Mouse (Mus musculus): ENCODE data around the gene 9130019O22Rik. TPM values are rescaled to one million over a fixed set of nuclear protein-coding genes. Genes with fewer than 3 reads are reported as not detected.
"Not testable (repeated sequence)": the region's sequence is repeated elsewhere in the genome, so short reads cannot be mapped to it uniquely, and the experiment has no call there.

9130019O22Rik gene
- polyA plus RNA-seq, 1 experiment from 2014 or later: 3.9 TPM

- Histone ChIP-seq H3K27me3 (replicated peaks; ENCODE audit: control insufficient read depth, insufficient read depth, low read length) (no peaks in the 10 kb centered on the region), H3K9ac (ENCODE audit: low read depth, low read length) (no peak overlapping the region), H3K27ac (ENCODE audit: low read depth, low read length) (no peak overlapping the region), H3K4me3 (ENCODE audit: low read length) (no peak overlapping the region), H3K4me1 (ENCODE audit: control insufficient read depth, insufficient read depth, low read depth, low read length) (peaks cover 10% of the 10 kb centered on the region), H3K9me3 (ENCODE audit: control insufficient read depth, low read length) (no peaks in the 10 kb centered on the region), H3K36me3 (ENCODE audit: control insufficient read depth, insufficient read depth, low read length) (no peaks in the 10 kb centered on the region), H3K4me2 (ENCODE audit: low read length) (no peak overlapping the region)
- no peak for ATAC-seq
- WGBS: 80% methylated on average over 7 of the region's 7 CpGs
Observed at GRCm38 (mm10) chr7:127390306-127390705, 3.3 kb upstream of the 9130019O22Rik start.

- not testable (repeated sequence) for ATAC-seq; H3K4me1 ChIP-seq (ENCODE audit: control insufficient read depth, insufficient read depth, low read depth, low read length); H3K27ac ChIP-seq (ENCODE audit: low read depth, low read length); H3K9ac ChIP-seq (ENCODE audit: low read depth, low read length); H3K27me3 ChIP-seq (replicated peaks; ENCODE audit: control insufficient read depth, insufficient read depth, low read length); H3K36me3 ChIP-seq (ENCODE audit: control insufficient read depth, insufficient read depth, low read length); H3K4me2 ChIP-seq (ENCODE audit: low read length); H3K9me3 ChIP-seq (ENCODE audit: control insufficient read depth, low read length); H3K4me3 ChIP-seq (ENCODE audit: low read length)
Observed at GRCm38 (mm10) chr7:127388201-127388600, 1.2 kb upstream of the 9130019O22Rik start.

GRCm38 (mm10) chr7:127385560-127385959 lies 1.4 kb downstream of the 9130019O22Rik start:
- H3K4me1 ChIP-seq (ENCODE audit: control insufficient read depth, insufficient read depth, low read depth, low read length); H3K4me3 ChIP-seq (ENCODE audit: low read length); H3K27me3 ChIP-seq (replicated peaks; ENCODE audit: control insufficient read depth, insufficient read depth, low read length); ATAC-seq; H3K27ac ChIP-seq (ENCODE audit: low read depth, low read length); H3K9me3 ChIP-seq (ENCODE audit: control insufficient read depth, low read length); H3K4me2 ChIP-seq (ENCODE audit: low read length); H3K36me3 ChIP-seq (ENCODE audit: control insufficient read depth, insufficient read depth, low read length); H3K9ac ChIP-seq (ENCODE audit: low read depth, low read length): not testable (repeated sequence)
- 93% methylated on average over 4 of the region's 4 CpGs for WGBS

- Histone ChIP-seq H3K9me3 (ENCODE audit: control insufficient read depth, low read length) (no peaks in the 10 kb centered on the region; the same call in 1 of the 2 replicates), H3K36me3 (ENCODE audit: control insufficient read depth, insufficient read depth, low read length) (no peaks in the 10 kb centered on the region), H3K4me1 (ENCODE audit: control insufficient read depth, insufficient read depth, low read depth, low read length) (no peaks in the 10 kb centered on the region; the same call in 1 of the 2 replicates), H3K4me2 (ENCODE audit: low read length) (no peak overlapping the region), H3K27ac (ENCODE audit: low read depth, low read length) (no peak overlapping the region), H3K9ac (ENCODE audit: low read depth, low read length) (no peak overlapping the region), H3K4me3 (ENCODE audit: low read length) (no peak overlapping the region), H3K27me3 (replicated peaks; ENCODE audit: control insufficient read depth, insufficient read depth, low read length) (no peaks in the 10 kb centered on the region)
- WGBS: 80% methylated on average over 6 of the region's 6 CpGs
- ATAC-seq: no peak
Observed at GRCm38 (mm10) chr7:127378310-127378921, 8.6 kb downstream of the 9130019O22Rik start.

GRCm38 (mm10) chr7:127375271-127376245 lies 11.4 kb downstream of the 9130019O22Rik start, which contains the start of gene Zfp747:
Zfp747 (minus strand) TSS chr7:127376050.
- peak within 1 kb of the TSS; percentile 80 for H3K9ac ChIP-seq (ENCODE audit: low read depth, low read length)
- not testable (repeated sequence) for H3K4me1 ChIP-seq (ENCODE audit: control insufficient read depth, insufficient read depth, low read depth, low read length); H3K27me3 ChIP-seq (replicated peaks; ENCODE audit: control insufficient read depth, insufficient read depth, low read length); H3K36me3 ChIP-seq (ENCODE audit: control insufficient read depth, insufficient read depth, low read length); H3K9me3 ChIP-seq (ENCODE audit: control insufficient read depth, low read length)
- H3K4me3 ChIP-seq (ENCODE audit: low read length): peak within 1 kb of the TSS; percentile 72
- WGBS: 3% methylated on average over 48 of the region's 49 CpGs
- peak; percentile 93 for ATAC-seq
- H3K27ac ChIP-seq (ENCODE audit: low read depth, low read length): peak within 1 kb of the TSS; percentile 79
- peak within 1 kb of the TSS; percentile 71 for H3K4me2 ChIP-seq (ENCODE audit: low read length)

- H3K4me3 ChIP-seq (ENCODE audit: low read length); H3K4me2 ChIP-seq (ENCODE audit: low read length); ATAC-seq; H3K9me3 ChIP-seq (ENCODE audit: control insufficient read depth, low read length); H3K27me3 ChIP-seq (replicated peaks; ENCODE audit: control insufficient read depth, insufficient read depth, low read length); H3K27ac ChIP-seq (ENCODE audit: low read depth, low read length); H3K36me3 ChIP-seq (ENCODE audit: control insufficient read depth, insufficient read depth, low read length); H3K4me1 ChIP-seq (ENCODE audit: control insufficient read depth, insufficient read depth, low read depth, low read length); H3K9ac ChIP-seq (ENCODE audit: low read depth, low read length): not testable (repeated sequence)
- WGBS: 73% methylated on average over 3 of the region's 3 CpGs
Observed at GRCm38 (mm10) chr7:127371870-127372269, 15.1 kb downstream of the 9130019O22Rik start.

- Histone ChIP-seq H3K9me3 (ENCODE audit: control insufficient read depth, low read length) (no peaks in the 10 kb centered on the region), H3K4me1 (ENCODE audit: control insufficient read depth, insufficient read depth, low read depth, low read length) (no peaks in the 10 kb centered on the region; the same call in 1 of the 2 replicates), H3K27me3 (replicated peaks; ENCODE audit: control insufficient read depth, insufficient read depth, low read length) (no peaks in the 10 kb centered on the region), H3K27ac (ENCODE audit: low read depth, low read length) (no peak overlapping the region), H3K9ac (ENCODE audit: low read depth, low read length) (no peak overlapping the region), H3K36me3 (ENCODE audit: control insufficient read depth, insufficient read depth, low read length) (no peaks in the 10 kb centered on the region), H3K4me3 (ENCODE audit: low read length) (no peak overlapping the region), H3K4me2 (ENCODE audit: low read length) (no peak overlapping the region)
- WGBS: 92% methylated on average over 2 of the region's 2 CpGs
- no peak for ATAC-seq
Observed at GRCm38 (mm10) chr7:127371213-127371612, 15.8 kb downstream of the 9130019O22Rik start.

- H3K36me3 ChIP-seq (ENCODE audit: control insufficient read depth, insufficient read depth, low read length): no peaks in the 10 kb centered on the region
- H3K4me2 ChIP-seq (ENCODE audit: low read length): no peak overlapping the region
- ATAC-seq: no peak
- WGBS: 91% methylated on average over 3 of the region's 3 CpGs
- no peaks in the 10 kb centered on the region for H3K9me3 ChIP-seq (ENCODE audit: control insufficient read depth, low read length)
- H3K27me3 ChIP-seq (replicated peaks; ENCODE audit: control insufficient read depth, insufficient read depth, low read length): no peaks in the 10 kb centered on the region
- H3K9ac ChIP-seq (ENCODE audit: low read depth, low read length): no peak overlapping the region
- H3K27ac ChIP-seq (ENCODE audit: low read depth, low read length): no peak overlapping the region
- H3K4me3 ChIP-seq (ENCODE audit: low read length): no peak overlapping the region
- peaks cover 7% of the 10 kb centered on the region for H3K4me1 ChIP-seq (ENCODE audit: control insufficient read depth, insufficient read depth, low read depth, low read length)
Observed at GRCm38 (mm10) chr7:127366249-127366648, 20.7 kb downstream of the 9130019O22Rik start.

- H3K27ac ChIP-seq (ENCODE audit: low read depth, low read length): no peak overlapping the region
- peak overlapping the region; percentile 44 for H3K4me3 ChIP-seq (ENCODE audit: low read length)
- 50% methylated on average over 4 of the region's 4 CpGs for WGBS
- ATAC-seq: no peak
- H3K27me3 ChIP-seq (replicated peaks; ENCODE audit: control insufficient read depth, insufficient read depth, low read length): peaks cover 5% of the 10 kb centered on the region
- H3K4me2 ChIP-seq (ENCODE audit: low read length): peak overlapping the region; percentile 80
- no peaks in the 10 kb centered on the region for H3K36me3 ChIP-seq (ENCODE audit: control insufficient read depth, insufficient read depth, low read length)
- H3K9me3 ChIP-seq (ENCODE audit: control insufficient read depth, low read length): no peaks in the 10 kb centered on the region
- H3K9ac ChIP-seq (ENCODE audit: low read depth, low read length): no peak overlapping the region
- H3K4me1 ChIP-seq (ENCODE audit: control insufficient read depth, insufficient read depth, low read depth, low read length): peaks cover 7% of the 10 kb centered on the region
Observed at GRCm38 (mm10) chr7:127364166-127364565, 22.8 kb downstream of the 9130019O22Rik start.

Data from hindbrain, embryonic 16.5 days (tissue).